Mouse (Mus musculus) embryonic facial prominence, embryonic 10.5 days (tissue): Measurements from ENCODE around the gene BC048562. TPM values are rescaled to one million over a fixed set of nuclear protein-coding genes. Genes with fewer than 3 reads are reported as not detected.
A peak's percentile ranks its signal among the peaks of the same experiment; 100 is the strongest.

ENCODE experiments used
- DNase-seq: peaks from one replicate; pipeline ENCODE4 v3.0.0-alpha.2; 2017; ENCODE audit warnings: low spot score
- H3K27ac ChIP-seq: fragments of 300-500 bp; sonication (generic); replicated peaks from 2 replicates; pipeline ENCODE4 v1.5.1; 2016; ENCODE audit warnings: mild to moderate bottlenecking
- H3K27me3 ChIP-seq: fragments of 300-500 bp; sonication (generic); replicated peaks from 2 replicates; pipeline ENCODE4 v1.6.1; 2016; ENCODE audit warnings: low read depth, mild to moderate bottlenecking; ENCODE audit not compliant: poor library complexity, severe bottlenecking
- H3K36me3 ChIP-seq: fragments of 300-500 bp; sonication (generic); replicated peaks from 2 replicates; pipeline ENCODE4 v1.6.1; 2016; ENCODE audit warnings: mild to moderate bottlenecking, moderate library complexity
- H3K4me1 ChIP-seq: fragments of 300-500 bp; sonication (generic); 2 replicates; pipeline ENCODE4 v1.6.1; 2016
- H3K4me3 ChIP-seq: fragments of 300-500 bp; sonication (generic); 2 replicates; pipeline ENCODE4 v1.5.1; 2016; ENCODE audit warnings: mild to moderate bottlenecking, moderate library complexity
- H3K9me3 ChIP-seq: fragments of 300-500 bp; sonication (generic); 2 replicates; pipeline ENCODE4 v1.6.1; 2016; ENCODE audit warnings: mild to moderate bottlenecking
- WGBS: fragments of 180-500 bp; shearing (Covaris S2); methylation state at CpG from one replicate; pipeline ENCODE4 v1.1.7; 2016; 5-methylcytosine and 5-hydroxymethylcytosine counted together
- polyA plus RNA-seq: library from polyadenylated mRNA; unstranded; fragments of >200 nt; fragmentation: Nextera tagmentation; extraction: Ambion mirVana; gene quantifications from 2 replicates; pipeline ENCODE4 v1.2.1, GENCODE M21; 2016

Gene BC048562
- polyA plus RNA-seq, 1 experiment from 2014 or later = not detected

DNA sequence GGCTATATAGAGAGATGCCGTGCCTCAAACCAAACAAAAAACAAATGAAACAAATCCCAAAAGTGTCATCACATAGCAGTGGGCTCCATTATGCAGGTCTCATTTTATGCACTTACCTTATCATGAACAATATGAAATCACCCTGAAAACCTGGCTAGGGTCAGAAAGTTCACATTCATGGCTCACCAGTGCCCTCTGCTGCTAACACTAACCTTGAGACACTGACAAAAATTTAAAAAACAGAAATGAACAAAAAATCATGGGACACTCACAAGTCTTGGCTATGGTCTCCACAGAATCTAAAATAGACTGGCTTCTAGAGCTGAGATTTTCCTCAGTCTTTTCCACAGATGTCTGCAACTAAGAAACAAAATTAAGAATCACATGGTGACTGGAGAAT is 24.1 kb upstream of the BC048562 start:
- Histone ChIP-seq H3K9me3 (no peaks in the 10 kb centered on the region), H3K27ac (no peak overlapping the region), H3K4me3 (no peak overlapping the region), H3K27me3 (no peaks in the 10 kb centered on the region), H3K4me1 (no peaks in the 10 kb centered on the region), H3K36me3 (no peaks in the 10 kb centered on the region)
- 77% methylated on average over 1 of the region's 1 CpGs for WGBS
- DNase-seq = no peak

DNA sequence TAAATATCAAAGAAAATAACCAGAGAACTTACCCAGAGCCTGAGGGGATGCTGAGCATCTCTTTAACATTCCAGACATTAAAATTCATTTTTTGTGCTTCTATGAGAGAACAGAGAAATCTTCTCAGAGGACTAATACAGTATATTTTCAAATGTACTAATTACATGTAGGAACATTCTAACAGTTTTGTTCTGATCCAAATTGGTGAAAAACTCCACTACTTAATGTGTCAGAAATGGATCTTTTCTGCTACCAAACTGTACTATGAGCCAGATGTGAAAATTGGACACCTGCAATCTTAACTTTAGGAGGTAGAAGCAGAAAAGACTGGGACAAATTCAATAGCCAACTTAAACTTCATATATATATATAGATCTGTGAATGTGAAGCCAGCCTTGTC is 7.9 kb upstream of the BC048562 start, which contains the start of gene Ccdc36:
TSS of gene Ccdc36 (minus strand) at position 101 of the 400 bp plus-strand sequence.
- no peaks in the 10 kb centered on the region for H3K9me3 ChIP-seq
- H3K4me1 ChIP-seq = peaks cover 7% of the 10 kb centered on the region
- DNase-seq = no peak
- H3K36me3 ChIP-seq = no peaks in the 10 kb centered on the region
- H3K27me3 ChIP-seq = no peaks in the 10 kb centered on the region; the same call in 1 of the 2 replicates
- no peak within 1 kb of the TSS for H3K27ac ChIP-seq
- H3K4me3 ChIP-seq = no peak within 1 kb of the TSS

DNA sequence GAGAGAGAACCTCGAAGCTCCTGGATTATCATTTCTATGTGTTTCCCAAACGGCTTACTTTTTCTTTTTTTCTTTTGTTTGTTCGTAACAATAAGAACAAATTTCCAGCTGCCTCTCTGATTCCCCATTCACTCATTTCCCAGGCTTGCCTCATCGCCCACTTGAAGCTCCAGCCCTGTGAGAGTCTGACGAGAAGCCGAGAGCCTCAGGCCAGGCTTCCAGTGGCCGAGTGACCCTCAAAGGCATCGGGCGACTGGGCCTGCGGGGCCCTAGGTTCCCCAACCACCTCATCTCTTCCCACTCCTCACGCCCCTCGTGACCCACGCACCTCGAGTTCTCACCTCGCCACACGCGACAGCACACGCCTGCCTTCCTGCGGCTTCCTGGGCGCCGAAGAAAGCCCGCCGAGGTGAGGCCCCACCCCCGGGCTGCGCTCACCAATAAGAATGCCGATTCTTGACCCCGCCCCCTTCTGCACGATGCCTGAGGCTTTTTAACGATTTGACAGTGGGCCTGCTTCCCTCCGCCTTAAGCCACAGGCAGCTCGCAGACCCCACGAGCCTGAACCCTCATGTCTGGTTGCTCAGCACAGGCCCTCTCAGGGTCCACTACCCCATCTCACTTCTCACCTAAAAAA is 4.7 kb upstream of the BC048562 start:
- 53% methylated on average over 32 of the region's 32 CpGs for WGBS
- Histone ChIP-seq H3K27ac (peak overlapping the region; percentile 70), H3K27me3 (no peaks in the 10 kb centered on the region; the same call in 1 of the 2 replicates), H3K4me3 (peak overlapping the region; percentile 43), H3K4me1 (peaks cover 7% of the 10 kb centered on the region), H3K9me3 (no peaks in the 10 kb centered on the region), H3K36me3 (no peaks in the 10 kb centered on the region)
- peak; percentile 66 for DNase-seq

DNA sequence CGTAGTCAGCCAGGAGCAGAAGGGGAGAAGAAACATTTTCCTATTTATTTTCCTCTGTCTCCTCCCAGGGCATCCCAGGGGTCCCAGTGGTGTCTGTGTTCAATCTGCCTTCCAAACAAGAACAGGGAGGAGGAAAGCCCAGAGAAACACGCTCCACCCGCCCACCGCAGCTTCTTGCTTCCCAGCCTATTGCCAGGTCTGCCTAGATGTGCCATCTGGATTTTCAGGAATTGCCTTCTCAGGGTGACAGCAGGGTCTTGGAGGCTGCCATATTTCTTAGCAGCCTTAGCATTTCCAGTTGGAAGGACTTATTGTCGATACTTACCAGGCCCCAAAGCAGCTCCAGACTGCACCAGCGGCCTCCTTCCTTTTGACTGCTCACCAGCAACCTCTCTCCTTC is 2.9 kb downstream of the BC048562 start:
- DNase-seq = no peak
- no peaks in the 10 kb centered on the region for H3K36me3 ChIP-seq
- no peak overlapping the region for H3K27ac ChIP-seq
- 84% methylated on average over 6 of the region's 6 CpGs for WGBS
- no peak overlapping the region for H3K4me3 ChIP-seq
- H3K9me3 ChIP-seq = no peaks in the 10 kb centered on the region
- no peaks in the 10 kb centered on the region for H3K4me1 ChIP-seq
- no peaks in the 10 kb centered on the region for H3K27me3 ChIP-seq

DNA sequence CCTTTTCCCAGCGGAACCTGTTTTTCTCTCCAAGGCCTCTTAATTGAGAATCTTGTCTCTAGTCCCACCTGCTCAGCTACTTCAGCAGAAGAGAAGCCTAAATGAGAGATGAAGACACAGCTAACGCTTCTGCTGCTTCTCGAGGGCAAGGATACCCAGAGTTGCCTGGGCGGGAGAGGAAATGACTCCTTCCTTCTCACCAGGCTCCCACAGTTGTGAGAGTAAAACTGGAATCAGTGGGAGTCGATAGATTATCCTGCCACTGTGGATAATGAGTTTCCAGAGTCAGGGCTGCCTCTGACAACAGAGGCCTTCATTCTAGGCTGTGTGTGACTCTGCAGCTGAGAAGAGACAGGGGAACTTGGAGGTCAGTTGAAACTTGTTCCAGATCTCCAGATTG is 4.2 kb downstream of the BC048562 start:
- WGBS = 80% methylated on average over 5 of the region's 5 CpGs

DNA sequence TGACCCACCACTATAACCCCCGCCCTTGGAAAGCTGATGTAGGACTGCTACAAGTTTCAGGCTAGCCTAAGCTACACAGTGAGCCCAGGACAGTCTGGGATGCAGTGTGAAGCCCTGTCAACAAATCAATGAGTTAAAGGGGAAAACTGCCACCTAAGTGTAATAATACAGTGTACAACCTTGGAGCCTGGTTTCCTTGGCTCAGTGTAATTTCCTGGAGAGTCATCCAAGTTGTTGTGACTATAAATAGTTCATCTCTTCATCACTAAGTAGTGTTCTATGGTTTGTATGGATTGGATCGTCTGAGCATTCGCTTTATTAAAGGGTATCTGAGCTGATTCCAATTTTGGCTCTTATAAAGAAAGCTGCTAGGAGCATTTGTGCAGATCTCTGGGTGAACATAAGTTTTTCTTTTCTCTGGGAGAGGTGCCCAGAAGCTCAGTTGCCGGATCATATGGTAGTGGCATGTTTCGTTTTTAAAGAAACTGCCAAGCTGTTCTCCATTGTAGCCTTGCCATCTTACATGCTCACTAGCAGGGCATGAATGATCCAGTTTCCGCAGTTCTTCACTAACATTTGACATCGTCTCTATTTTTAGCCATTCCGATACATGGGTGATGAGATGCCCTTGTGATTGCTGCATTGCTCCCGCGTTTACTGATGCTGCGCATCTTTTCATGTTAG is 5.1 kb downstream of the BC048562 start:
- Histone ChIP-seq H3K4me1 (no peaks in the 10 kb centered on the region), H3K9me3 (no peaks in the 10 kb centered on the region), H3K36me3 (no peaks in the 10 kb centered on the region), H3K27me3 (no peaks in the 10 kb centered on the region), H3K4me3 (no peak overlapping the region), H3K27ac (no peak overlapping the region)
- no peak for DNase-seq
- WGBS = 93% methylated on average over 11 of the region's 11 CpGs

More for the DNA sequence above, 4.2 kb downstream of the BC048562 start:
- Histone ChIP-seq H3K27ac (no peak overlapping the region), H3K4me1 (no peaks in the 10 kb centered on the region), H3K27me3 (no peaks in the 10 kb centered on the region), H3K4me3 (no peak overlapping the region), H3K9me3 (no peaks in the 10 kb centered on the region), H3K36me3 (no peaks in the 10 kb centered on the region)
- DNase-seq = no peak

DNA sequence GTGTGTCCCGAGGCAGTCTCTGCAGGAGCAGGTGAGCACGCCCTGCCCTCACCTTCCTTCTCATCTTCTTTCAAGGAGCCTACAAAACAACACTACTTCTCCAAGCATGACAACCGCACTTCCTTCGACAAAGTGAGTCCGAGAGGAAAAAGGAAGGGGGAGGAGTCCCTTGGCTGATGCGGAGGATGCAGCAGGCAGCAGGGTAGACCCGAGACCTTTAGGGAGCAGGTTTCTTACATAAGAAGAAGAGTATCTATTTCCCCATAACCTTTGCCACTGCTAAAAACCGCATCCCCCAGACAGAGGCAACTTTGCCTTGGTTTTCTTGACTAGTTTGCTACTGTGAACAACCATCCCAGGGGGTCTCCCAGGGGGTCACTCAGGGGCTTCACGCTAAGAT is 8.8 kb downstream of the BC048562 start:
- no peaks in the 10 kb centered on the region for H3K27me3 ChIP-seq
- WGBS = 64% methylated on average over 9 of the region's 9 CpGs

DNA sequence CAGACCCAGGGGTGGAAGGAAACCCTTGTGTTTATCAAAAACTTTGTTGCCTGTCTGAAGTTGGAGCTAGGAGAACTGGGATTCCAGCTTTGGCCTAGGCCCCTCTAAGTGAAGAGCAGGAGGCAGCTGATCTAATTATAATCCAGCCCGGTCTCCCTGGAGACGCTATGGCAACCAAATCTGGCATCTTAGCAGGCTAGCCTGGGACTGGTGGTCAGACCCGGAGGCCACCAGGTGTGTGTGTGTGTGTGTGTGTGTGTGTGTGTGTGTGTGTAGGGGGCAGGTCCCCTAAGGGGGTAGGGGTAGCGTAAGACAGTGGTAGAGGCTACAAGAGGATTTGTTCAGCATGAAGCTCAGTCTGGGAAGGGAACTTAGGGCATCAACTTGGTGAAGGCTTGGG is 13.6 kb downstream of the BC048562 start:
- WGBS = 53% methylated on average over 4 of the region's 4 CpGs
- peak overlapping the region; percentile 84 for H3K27ac ChIP-seq
- peaks cover 11% of the 10 kb centered on the region for H3K27me3 ChIP-seq
- H3K36me3 ChIP-seq = peaks cover 15% of the 10 kb centered on the region; the same call in 1 of the 2 replicates
- 0 out of 2 replicates have a peak, but pooled peaks cover 2% of the 10 kb centered on the region for H3K9me3 ChIP-seq
- peak overlapping the region; percentile 74; the same call in 1 of the 2 replicates for H3K4me3 ChIP-seq
- DNase-seq = peak; percentile 83
- H3K4me1 ChIP-seq = peaks cover 48% of the 10 kb centered on the region

More for the DNA sequence above, 8.8 kb downstream of the BC048562 start:
- Histone ChIP-seq H3K27ac (no peak overlapping the region), H3K9me3 (no peaks in the 10 kb centered on the region), H3K36me3 (peaks cover 15% of the 10 kb centered on the region; the same call in 1 of the 2 replicates), H3K4me1 (peaks cover 16% of the 10 kb centered on the region), H3K4me3 (no peak overlapping the region)
- DNase-seq = no peak

DNA sequence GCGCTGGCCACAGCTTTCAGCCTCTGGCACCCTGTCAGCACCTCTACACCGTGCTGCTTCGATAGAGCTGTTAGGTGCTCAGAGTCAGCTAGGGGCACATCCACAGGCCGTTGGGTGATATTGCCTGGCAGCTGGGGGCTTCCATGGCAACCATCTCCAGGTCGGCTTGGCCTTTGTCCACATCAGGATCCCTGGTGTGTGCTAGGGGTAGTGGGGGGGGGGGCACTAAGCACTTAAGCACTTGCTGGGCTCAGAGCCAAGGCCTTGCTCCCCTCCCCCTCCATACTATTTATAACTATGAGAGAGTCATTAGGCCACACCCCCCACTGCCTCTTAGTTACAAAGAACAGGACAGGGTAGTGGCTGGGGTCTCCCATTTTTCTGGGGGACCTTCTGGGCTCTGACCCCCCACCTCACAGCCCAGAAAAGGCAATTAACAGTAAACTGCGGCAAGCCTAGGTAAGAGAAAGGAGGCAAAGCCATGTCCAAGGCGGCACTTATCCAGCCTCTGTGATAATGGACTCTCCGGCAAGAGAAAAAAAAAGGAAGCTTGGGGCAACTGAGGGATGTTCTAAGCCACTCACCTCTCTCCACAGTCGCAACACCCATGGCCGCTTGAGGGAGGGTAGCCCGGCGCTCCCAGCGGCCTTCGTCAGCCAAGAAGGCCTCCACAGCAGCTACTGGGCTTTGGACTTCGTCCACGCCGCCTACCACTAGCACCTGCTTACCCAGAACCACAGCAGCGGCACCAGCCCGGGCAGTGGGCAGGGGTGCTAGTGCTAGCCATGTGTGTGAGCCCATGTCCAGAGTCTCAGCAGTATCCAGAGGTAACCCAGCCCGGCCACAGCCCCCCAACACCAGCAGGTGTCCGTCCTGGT is 14.2 kb downstream of the BC048562 start:
- H3K27me3 ChIP-seq = peaks cover 11% of the 10 kb centered on the region
- H3K27ac ChIP-seq = peak overlapping the region; percentile 84
- peaks cover 15% of the 10 kb centered on the region; the same call in 1 of the 2 replicates for H3K36me3 ChIP-seq
- peak overlapping the region; percentile 74 for H3K4me3 ChIP-seq
- H3K9me3 ChIP-seq = 0 out of 2 replicates have a peak, but pooled peaks cover 3% of the 10 kb centered on the region
- 72% methylated on average over 21 of the region's 21 CpGs for WGBS
- peaks cover 50% of the 10 kb centered on the region for H3K4me1 ChIP-seq
- peak; percentile 42 for DNase-seq

DNA sequence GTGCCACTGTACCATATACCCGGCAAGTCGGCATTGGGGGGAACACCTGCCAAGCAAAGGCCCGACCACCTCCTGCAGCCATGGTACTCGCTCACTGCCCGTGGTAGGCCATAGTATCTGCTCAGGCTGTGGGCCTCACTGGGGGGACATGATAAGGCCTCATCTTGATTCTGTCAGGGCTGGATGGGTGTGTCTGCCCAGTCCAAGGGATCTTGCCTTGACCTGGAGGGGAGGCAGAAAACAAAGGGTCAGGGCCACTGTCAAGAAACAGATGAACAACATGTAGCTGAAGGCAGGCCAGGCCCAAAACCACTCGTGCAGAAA is 14.8 kb downstream of the BC048562 start:
- DNase-seq = no peak
- H3K27me3 ChIP-seq = peaks cover 11% of the 10 kb centered on the region
- peaks cover 54% of the 10 kb centered on the region for H3K4me1 ChIP-seq
- peak overlapping the region; percentile 84 for H3K27ac ChIP-seq
- 0 out of 2 replicates have a peak, but pooled peaks cover 3% of the 10 kb centered on the region for H3K9me3 ChIP-seq
- WGBS = 91% methylated on average over 6 of the region's 6 CpGs
- H3K4me3 ChIP-seq = peak overlapping the region; percentile 74; the same call in 1 of the 2 replicates
- H3K36me3 ChIP-seq = peaks cover 15% of the 10 kb centered on the region; the same call in 1 of the 2 replicates

DNA sequence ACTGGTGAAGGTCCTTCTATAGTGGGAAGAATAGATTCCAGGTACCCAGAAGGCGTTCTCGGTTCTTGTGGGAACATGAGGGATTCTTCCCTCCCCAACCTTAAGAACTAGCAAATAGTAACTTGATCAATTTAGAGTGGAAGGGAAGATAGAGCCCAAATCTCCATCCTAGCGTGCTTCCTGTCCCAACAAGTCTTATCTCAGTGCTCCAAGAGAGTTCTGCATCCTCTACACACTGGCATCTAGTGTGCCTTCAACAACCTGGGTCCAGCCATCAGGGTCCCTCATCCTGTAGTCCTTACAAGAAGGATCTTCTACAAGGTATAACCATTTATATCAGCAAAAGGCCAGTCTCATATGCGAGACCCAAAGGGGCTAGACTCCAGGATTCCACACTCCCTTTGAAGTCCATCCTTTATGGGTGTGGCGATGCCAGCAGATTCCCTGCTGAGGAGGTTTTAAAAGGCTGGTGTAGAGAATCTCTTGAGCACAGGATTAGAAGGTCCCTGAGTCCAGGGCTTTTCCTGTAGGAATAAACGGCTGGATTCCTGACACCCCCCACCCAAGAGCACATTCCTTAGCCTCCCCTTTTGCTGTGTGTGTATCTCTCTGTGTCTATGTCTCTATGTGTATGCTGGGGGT is 15.4 kb downstream of the BC048562 start:
- WGBS = 52% methylated on average over 6 of the region's 6 CpGs
- H3K36me3 ChIP-seq = peaks cover 15% of the 10 kb centered on the region; the same call in 1 of the 2 replicates
- peak overlapping the region; percentile 85 for H3K27ac ChIP-seq
- 0 out of 2 replicates have a peak, but pooled peaks cover 3% of the 10 kb centered on the region for H3K9me3 ChIP-seq
- peak overlapping the region; percentile 74 for H3K4me3 ChIP-seq
- peaks cover 54% of the 10 kb centered on the region for H3K4me1 ChIP-seq
- DNase-seq = no peak
- peaks cover 11% of the 10 kb centered on the region for H3K27me3 ChIP-seq
